Mouse (Mus musculus): Measurements from ENCODE around the gene Ppox.

DNA sequence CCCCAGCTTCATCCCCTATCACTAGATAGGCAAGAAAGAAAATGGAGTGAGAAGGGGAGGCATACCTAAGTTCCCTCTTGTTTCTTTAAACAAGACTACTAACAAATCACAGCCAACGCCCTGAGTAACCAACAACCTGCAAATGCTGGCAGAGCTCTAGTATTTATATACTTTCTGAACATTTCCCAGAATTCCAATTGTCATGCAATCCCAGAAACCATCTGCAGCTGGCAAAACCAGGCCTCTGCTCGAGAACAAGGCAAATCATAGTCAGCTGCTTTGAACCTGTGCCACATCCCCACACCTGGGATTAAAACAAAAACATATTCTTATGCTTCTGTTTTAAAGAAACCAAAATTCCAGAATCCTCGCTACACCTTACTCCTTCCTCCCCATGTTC lies 12.4 kb upstream of the Ppox start:
- TF ChIP-seq CTCF (IDR thresholded peaks at IDR 0.05; ENCODE audit: control insufficient read depth, insufficient read depth, insufficient read length) (no peak), CEBPB (IDR thresholded peaks at IDR 0.05; ENCODE audit: low read depth) (no peak), MYOD1 (IDR thresholded peaks at IDR 0.05; ENCODE audit: control insufficient read depth, insufficient read length, low read depth) (no peak), USF1 (IDR thresholded peaks at IDR 0.05; ENCODE audit: low read depth) (no peak), MAX (IDR thresholded peaks at IDR 0.05) (no peak)
